Mouse (Mus musculus): ENCODE results near the gene Tmed2. TPM values are rescaled to one million over a fixed set of nuclear protein-coding genes. Genes with fewer than 3 reads are reported as not detected.
A peak's percentile ranks its signal among the peaks of the same experiment; 100 is the strongest.
"Not testable (repeated sequence)": the region's sequence is repeated elsewhere in the genome, so short reads cannot be mapped to it uniquely, and the experiment has no call there.

Tmed2 gene
- polyA plus RNA-seq (2012; rRNA removed) = 108 and 133 TPM in 2 replicates

DNA sequence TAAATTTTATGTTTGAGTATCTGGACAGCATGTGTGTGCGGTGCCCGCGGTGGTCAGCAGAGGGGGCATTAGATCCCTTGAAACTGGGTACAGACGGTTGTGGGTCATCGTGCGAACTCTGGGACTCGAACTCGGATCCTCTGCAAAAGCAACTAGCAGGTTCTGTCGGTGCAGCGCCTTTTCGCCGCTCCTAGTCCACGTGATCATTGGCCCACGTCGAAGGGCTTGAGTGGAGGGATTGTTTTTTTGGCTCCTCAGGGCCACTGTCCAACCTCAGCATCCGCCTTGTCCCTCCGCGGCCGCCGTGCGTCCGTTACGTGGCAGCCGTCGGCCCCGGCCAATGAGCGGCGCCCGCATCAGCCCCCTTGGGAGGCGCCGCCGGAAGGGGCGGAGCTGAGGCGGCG lies at the start of gene Tmed2:
Gene Tmed2 (plus strand): TSS at position 313 of the 404 bp plus-strand sequence.
- DNase-seq (ENCODE audit: extremely low spot score in 1 of 2, low spot score in 1 of 2) = peak; percentile 95 to 98

GRCm38 (mm10) chr5:124491732-124492131 lies 48.8 kb upstream of the Tmed2 start:
- no peak for DNase-seq (ENCODE audit: extremely low spot score in 1 of 2, low spot score in 1 of 2)

- no peak for DNase-seq (ENCODE audit: extremely low spot score in 1 of 2, low spot score in 1 of 2)
These were observed 47.9 kb upstream of the Tmed2 start for GRCm38 (mm10) chr5:124492618-124493017.

GRCm38 (mm10) chr5:124493455-124493854 lies 47.0 kb upstream of the Tmed2 start:
- no peak for DNase-seq (ENCODE audit: extremely low spot score in 1 of 2, low spot score in 1 of 2)

DNA sequence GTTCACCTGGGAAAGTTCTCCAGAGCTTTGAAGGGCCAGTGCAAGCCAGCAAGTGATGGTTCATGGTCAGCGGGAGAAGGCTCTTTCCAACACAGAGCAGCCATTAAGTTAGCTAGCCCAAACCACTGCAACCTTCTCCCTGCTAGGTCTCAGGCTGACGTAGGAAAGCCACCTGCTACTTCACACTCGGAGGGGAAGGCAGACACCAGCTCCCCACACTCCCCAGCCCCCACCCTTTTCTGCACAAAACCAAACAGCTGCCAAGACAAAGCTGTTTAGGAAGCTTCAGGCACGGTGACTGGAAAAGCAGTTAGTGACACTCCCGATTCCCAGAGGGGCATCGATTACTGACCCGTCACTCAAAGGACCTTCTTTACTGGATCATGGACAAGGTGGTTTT lies 44.9 kb upstream of the Tmed2 start:
- DNase-seq (ENCODE audit: extremely low spot score in 1 of 2, low spot score in 1 of 2) = peak in 1 of 2 experiments; percentile 54

DNA sequence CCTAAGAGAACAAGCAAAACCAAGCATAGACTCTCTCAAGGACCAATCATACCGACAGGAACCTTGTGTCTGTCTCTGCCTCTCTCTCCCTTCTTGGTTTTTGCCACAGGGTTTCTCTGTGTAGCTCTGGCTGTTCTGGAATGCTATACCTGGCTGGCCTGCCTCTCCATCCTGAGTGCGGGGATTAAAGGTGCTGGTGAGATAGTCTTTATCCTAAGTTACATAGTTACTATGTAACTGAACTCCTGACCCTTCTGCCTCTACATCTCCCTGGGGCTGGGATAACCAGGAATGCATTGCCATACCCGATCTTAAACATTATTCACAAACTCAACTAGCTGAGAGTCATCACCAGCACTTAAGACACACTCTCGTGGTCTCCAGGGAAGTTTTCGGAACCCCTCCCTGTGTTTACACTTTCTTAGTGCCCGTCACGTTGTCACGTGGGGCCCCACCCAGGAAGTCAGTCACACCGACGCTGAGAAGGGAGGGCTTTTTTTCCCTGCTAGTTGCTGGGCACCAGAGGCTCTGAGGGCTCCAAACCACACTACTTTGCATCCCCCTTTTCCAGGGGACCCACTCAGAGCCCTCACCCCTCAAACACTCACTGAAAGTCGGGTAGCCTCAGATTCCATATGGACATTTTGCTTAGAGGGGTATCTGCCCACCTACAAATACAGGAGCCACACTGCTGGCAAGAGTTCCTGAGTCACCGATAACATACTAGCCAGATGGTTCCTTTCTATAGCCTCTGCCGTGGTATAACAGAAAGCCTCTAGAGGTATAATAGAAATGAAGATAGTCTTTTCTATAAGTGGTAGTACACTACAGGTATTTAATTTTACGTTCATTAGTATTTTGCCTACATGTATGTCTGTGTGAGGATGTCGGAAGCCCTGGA lies 43.6 kb upstream of the Tmed2 start:
- DNase-seq (ENCODE audit: extremely low spot score in 1 of 2, low spot score in 1 of 2) = no peak

DNA sequence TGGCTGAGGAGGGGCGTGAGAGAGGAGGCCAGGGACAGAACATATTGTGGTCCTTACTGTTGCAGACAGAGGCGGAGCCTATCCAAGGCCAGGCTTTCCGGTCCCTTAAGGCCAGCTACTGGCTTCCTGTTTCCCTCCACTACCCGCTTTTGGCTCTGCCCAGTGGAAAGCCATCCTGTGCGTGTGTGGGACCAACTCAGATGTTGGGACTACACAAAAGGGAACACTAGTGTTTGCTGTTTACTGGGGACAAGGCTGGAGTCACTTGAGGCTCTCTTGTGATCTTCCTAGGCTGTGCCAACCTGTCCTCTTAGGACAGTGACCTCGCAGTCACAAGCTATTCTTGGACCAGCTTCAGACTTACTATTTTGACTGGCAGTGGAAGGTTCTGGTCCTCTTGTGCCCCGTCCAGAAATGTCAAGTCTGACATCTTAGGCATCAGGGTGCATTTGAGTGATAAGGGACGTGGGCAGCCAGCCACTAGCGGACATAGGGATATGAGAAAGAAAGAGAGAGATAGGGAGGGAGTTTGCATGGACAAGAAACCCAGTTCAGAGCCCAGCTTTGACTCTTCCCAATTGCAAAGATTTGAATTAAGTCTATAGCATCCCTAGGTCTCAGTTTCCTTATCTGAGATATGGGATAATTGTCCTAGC lies 42.1 kb upstream of the Tmed2 start:
- no peak for DNase-seq (ENCODE audit: extremely low spot score in 1 of 2, low spot score in 1 of 2)

- DNase-seq (ENCODE audit: extremely low spot score in 1 of 2, low spot score in 1 of 2) = no peak
These were observed 41.5 kb upstream of the Tmed2 start for GRCm38 (mm10) chr5:124499001-124499400.

- not testable (repeated sequence) for DNase-seq (ENCODE audit: extremely low spot score in 1 of 2, low spot score in 1 of 2)
These were observed 40.5 kb upstream of the Tmed2 start for GRCm38 (mm10) chr5:124500037-124500436.

DNA sequence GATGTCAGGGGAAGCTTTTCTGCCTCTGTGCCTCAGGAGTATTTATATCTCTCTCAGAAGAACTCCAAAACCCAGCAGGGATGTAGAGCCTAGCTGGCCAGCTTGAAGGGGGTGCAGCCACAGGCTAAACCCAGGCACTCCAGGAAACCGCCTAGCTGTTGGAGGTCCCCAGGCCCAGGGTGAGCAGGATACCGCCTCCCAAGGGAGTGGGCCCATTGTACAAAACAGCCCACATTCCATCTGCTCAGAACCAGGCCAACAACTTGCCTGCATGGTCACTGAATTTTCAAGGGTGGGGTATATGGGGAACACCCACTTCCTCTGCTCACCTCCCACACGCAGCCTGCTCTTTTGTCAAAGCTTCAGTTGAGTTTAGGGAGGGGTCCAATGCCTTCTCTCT lies 39.9 kb upstream of the Tmed2 start:
- DNase-seq (ENCODE audit: extremely low spot score in 1 of 2, low spot score in 1 of 2) = peak; percentile 55 to 72

DNA sequence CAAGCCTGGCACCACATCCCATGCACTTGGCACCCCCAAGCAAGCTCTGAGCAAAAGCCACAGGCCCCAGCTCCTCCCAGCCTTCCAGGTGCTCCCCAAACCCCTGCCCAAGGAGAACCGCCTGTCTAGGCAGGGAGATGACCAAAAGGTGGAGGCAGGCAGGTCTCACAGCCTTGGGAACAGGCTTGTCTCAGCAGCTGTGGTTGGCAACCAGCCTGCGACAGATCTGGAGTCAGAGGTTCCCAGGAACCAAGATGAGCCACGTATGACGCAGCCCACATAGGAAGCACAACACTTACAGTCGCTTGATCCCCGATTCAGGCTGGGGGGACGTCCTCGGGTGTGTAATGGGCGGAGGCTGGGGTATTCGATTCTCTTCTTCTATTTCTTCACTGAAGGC lies 39.0 kb upstream of the Tmed2 start:
- DNase-seq (ENCODE audit: extremely low spot score in 1 of 2, low spot score in 1 of 2) = no peak

DNA sequence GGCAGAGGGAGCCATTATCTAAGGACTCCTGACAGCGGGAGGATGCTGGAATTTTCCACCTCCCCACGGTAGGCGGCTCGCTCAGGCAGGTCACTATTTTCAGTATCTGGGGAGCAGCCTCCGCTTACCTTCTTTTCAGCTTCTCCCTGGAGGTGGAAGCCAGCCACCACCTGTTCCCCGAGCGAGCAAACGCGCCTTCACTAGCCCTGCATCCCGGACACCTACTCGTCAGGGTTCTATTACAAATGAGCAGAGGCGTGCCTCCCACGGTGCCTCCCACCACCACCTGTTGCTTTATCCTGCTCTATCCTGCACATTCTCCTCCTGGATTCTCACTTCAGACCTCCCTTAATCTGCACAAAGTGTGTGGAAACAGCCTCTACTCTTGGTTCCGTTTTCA lies 36.8 kb upstream of the Tmed2 start:
- DNase-seq (ENCODE audit: extremely low spot score in 1 of 2, low spot score in 1 of 2) = peak; percentile 84 to 92

GRCm38 (mm10) chr5:124505235-124505634 lies 35.3 kb upstream of the Tmed2 start:
- no peak for DNase-seq (ENCODE audit: extremely low spot score in 1 of 2, low spot score in 1 of 2)

DNA sequence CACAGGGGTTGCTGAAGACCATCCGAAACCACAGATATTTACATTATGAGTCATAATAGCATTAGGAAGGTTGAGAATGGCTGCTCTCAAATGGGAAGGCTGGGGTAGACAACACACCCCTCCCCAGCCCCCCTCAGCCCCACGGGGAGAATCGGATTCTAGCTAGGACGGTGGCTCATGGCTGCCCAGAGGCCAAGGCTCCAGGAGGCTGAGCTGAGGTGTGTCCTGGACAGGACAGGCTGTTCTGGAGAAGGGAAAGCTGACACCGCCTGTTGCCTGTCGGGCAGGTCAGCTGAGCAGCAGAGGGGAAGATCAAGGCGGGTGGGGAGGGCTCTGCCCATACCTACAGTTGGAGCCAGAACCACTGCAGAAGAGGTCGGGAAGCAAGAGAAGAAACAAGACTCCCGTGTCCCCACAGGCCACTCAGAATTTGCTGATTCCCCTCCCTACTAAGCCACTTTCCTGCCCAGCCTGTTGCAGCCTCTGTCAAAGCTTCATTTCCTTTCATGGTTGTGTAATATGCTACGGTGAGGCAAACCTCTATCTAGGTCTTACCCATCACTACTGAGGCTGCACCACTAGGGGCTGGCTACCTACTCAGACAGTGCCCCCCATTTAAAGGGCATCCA lies 33.6 kb upstream of the Tmed2 start:
- DNase-seq (ENCODE audit: extremely low spot score in 1 of 2, low spot score in 1 of 2) = no peak

DNA sequence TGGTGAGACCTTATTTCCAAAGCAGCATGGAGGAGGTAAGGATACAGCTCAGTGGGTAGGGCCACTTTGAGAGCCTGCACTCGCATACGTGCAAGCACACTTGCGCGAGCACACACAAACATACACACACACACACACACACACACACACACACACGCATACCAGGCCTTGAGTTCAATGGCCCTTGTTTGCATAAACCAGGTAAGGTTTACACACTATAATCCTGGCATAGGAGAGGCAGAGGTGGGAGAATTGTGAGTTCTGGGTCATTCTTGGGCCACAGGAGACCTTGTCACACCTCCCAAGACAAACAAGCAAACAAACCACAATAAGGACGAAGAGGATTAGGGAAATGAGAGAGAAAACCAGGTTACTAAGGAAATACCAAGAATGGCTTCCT lies 31.3 kb upstream of the Tmed2 start:
- no peak for DNase-seq (ENCODE audit: extremely low spot score in 1 of 2, low spot score in 1 of 2)

DNA sequence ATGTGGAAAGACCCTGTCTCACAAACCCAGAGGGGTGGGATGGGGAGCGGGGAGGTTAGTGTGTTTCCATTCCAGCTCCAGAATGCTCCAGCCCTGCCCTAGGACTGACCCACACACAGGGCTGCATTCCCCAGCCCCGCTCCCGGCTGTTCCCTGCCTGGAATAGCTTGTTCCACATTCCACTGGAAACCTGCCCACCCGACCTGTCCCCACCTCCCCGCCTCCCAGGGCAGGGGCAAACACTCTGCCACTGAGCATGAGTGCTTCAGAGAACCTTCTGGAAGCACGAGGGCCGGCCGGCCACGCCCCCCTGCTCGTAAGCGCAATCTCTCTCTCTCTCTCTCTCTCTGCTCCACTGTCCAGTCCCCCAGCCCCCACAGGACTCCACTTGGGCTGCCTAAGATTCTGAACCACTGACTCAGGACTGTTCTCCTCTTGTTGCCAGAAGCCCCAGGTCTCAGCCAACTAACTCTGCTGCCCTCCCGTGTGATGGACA lies 30.7 kb upstream of the Tmed2 start:
- DNase-seq (ENCODE audit: extremely low spot score in 1 of 2, low spot score in 1 of 2) = no peak

- DNase-seq (ENCODE audit: extremely low spot score in 1 of 2, low spot score in 1 of 2) = no peak
These were observed 29.9 kb upstream of the Tmed2 start for GRCm38 (mm10) chr5:124510536-124511050.

- no peak for DNase-seq (ENCODE audit: extremely low spot score in 1 of 2, low spot score in 1 of 2)
These were observed 24.7 kb upstream of the Tmed2 start for GRCm38 (mm10) chr5:124515789-124516188.

- DNase-seq (ENCODE audit: extremely low spot score in 1 of 2, low spot score in 1 of 2) = peak; percentile 71 to 82
These were observed 21.8 kb upstream of the Tmed2 start for GRCm38 (mm10) chr5:124518648-124519047.

DNA sequence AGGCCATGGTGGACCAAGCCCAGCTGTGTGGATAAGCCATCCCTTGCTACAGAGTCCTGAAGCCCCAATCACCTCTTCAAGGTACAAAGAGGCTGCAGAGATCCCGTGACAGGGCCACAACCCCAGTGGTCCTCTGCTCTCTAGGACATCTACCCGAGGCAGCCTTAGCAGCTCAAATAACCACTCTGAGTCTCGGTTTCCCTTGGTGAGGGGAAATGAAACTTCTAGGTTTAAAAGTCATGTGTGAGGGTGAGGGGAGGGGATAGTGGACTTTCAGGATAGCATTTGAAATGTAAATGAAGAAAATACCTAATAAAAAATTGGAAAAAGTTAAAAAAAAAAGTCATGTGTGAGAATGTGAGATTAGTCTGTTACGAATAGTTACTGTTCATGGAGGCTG lies 18.9 kb upstream of the Tmed2 start:
- no peak for DNase-seq (ENCODE audit: extremely low spot score in 1 of 2, low spot score in 1 of 2)

DNA sequence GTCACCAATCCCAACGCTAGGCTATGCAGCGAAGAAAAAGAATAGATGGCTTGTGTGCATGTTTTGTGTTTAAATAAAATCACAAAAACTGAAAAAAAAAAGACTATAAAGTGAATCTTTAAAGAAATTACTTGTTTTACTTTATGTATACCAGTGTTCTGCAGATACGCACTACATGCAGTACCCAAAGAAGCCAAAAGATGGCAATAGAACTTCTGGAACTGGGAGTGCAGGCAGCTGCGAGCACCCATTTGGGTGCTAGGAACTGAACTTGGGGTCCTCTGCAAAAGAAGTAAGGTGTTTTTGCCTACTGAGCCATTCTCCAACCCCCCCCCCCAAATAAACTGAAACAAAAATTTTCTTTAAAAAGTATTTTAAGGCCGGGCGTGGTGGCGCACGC lies 17.5 kb upstream of the Tmed2 start:
- no peak for DNase-seq (ENCODE audit: extremely low spot score in 1 of 2, low spot score in 1 of 2)
